Comparison of ENCODE assay signal across 13 mouse cellular contexts in the genomic region with DNA sequence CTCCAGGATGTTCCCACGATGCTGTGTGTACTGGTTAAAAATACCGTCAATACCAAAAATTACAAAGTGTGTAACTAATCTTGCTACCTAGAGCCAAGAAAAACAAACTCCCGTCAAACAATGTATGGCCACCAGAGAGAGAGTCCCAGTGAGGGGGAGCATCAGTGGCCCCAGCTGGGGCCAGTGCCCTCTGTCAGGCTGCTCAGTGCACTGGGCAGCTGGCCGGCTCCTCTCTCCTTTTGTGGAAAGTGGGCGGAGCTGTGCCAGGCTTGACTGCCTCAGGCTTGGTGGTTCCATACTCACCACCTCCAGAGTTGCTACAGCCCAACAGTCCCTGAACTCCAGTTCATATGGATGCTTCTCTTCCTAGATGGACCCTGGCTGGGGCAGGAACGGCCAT. TPM values are rescaled to one million over a fixed set of nuclear protein-coding genes. Genes with fewer than 3 reads are reported as not detected.
DNase-seq lines count a peak whose midpoint lies in the region; ATAC-seq lines count a peak whose summit lies in the region.
"Had no signal": no experiment of that assay in that cellular context is flagged by ENCODE, and none has a peak within 500 bp of the region (broad histone marks: within the 10 kb centered on the region; RNA-seq: fewer than 3 reads in every experiment).

No protein-coding gene starts in this region.

- no peaks in the 10 kb centered on the region for H3K36me3 ChIP-seq in hindbrain, embryonic 11.5 days (ENCODE audit: control insufficient read depth, insufficient read depth, low read length)
- no peaks in the 10 kb centered on the region for H3K36me3 ChIP-seq in hindbrain, embryonic 12.5 days
- H3K36me3 ChIP-seq: heart, embryonic 15.5 days; liver, embryonic 12.5 days had no signal

- H3K4me1 ChIP-seq in hindbrain, embryonic 11.5 days (replicated peaks; ENCODE audit: control insufficient read depth, insufficient read depth, low read length): peaks cover 8% of the 10 kb centered on the region
- peaks cover 20% of the 10 kb centered on the region for H3K4me1 ChIP-seq in hindbrain, embryonic 12.5 days

- no peak overlapping the region for H3K4me3 ChIP-seq in hindbrain, embryonic 11.5 days (ENCODE audit: low read depth, low read length)
- no peak overlapping the region for H3K4me3 ChIP-seq in hindbrain, embryonic 12.5 days
- H3K4me3 ChIP-seq: heart, embryonic 15.5 days; liver, embryonic 12.5 days had no signal

- no peak overlapping the region for H3K4me2 ChIP-seq in hindbrain, embryonic 11.5 days (replicated peaks; ENCODE audit: low read depth, low read length)
- no peak overlapping the region for H3K4me2 ChIP-seq in hindbrain, embryonic 12.5 days (replicated peaks)
- H3K4me2 ChIP-seq: heart, embryonic 15.5 days; liver, embryonic 12.5 days had no signal

- no peak overlapping the region for H3K9ac ChIP-seq in hindbrain, embryonic 11.5 days (ENCODE audit: low read depth, low read length)
- no peak overlapping the region for H3K9ac ChIP-seq in hindbrain, embryonic 12.5 days
- H3K9ac ChIP-seq: heart, embryonic 15.5 days; liver, embryonic 12.5 days had no signal

- H3K9me3 ChIP-seq in hindbrain, embryonic 11.5 days (ENCODE audit: control insufficient read depth, low read length): no peaks in the 10 kb centered on the region
- H3K9me3 ChIP-seq in hindbrain, embryonic 12.5 days (replicated peaks): no peaks in the 10 kb centered on the region
- H3K9me3 ChIP-seq: heart, embryonic 15.5 days; liver, embryonic 12.5 days had no signal

- no peaks in the 10 kb centered on the region for H3K27me3 ChIP-seq in hindbrain, embryonic 11.5 days (ENCODE audit: control insufficient read depth, insufficient read depth, low read length)
- H3K27me3 ChIP-seq in hindbrain, embryonic 12.5 days: no peaks in the 10 kb centered on the region
- H3K27me3 ChIP-seq: heart, embryonic 15.5 days had no signal

- 49% methylated on average over 6 of the region's 6 CpGs for WGBS in hindbrain, embryonic 11.5 days
- WGBS in hindbrain, embryonic 12.5 days: 45% methylated on average over 6 of the region's 6 CpGs

- no peak overlapping the region for H3K27ac ChIP-seq in hindbrain, embryonic 11.5 days (ENCODE audit: low read depth, low read length)
- H3K27ac ChIP-seq in hindbrain, embryonic 12.5 days: no peak overlapping the region
- H3K27ac ChIP-seq: heart, embryonic 15.5 days; liver, embryonic 12.5 days had no signal

- DNase-seq in adrenal gland, postnatal 14 days: peak; percentile 14
- DNase-seq in adrenal gland, postnatal 25 days: no peak
- DNase-seq in hindbrain, embryonic 11.5 days (ENCODE audit: low spot score): peak; percentile 33
- DNase-seq in kidney, postnatal 25 days: peak; percentile 58 to 66
- no peak for DNase-seq in urinary bladder, postnatal 36 days (ENCODE audit: low spot score in 2 of 2)
- DNase-seq in layer of hippocampus, postnatal 10 days (ENCODE audit: low spot score in 2 of 2): no peak
- DNase-seq: cerebellum, postnatal 36 days; lung, postnatal 4 days had no signal

- no peak for ATAC-seq in hindbrain, embryonic 11.5 days (ENCODE audit: low FRiP score)
- ATAC-seq in hindbrain, embryonic 12.5 days (ENCODE audit: low FRiP score): no peak
- 0 out of 2 replicates have a peak, but pooled peaks have one; percentile 19 for ATAC-seq in erythroid progenitor cell, adult 5-6 weeks (replicated peaks; ENCODE audit: low FRiP score, poor library complexity, severe bottlenecking)
- ATAC-seq: intestine, embryonic 16.5 days; liver, embryonic 12.5 days had no signal

RNA-seq across cellular contexts. Expression of a gene that starts 53.8 kb away (rescaled TPM):
- 12.1 and 15.2 TPM in 2 replicates for total RNA-seq in adrenal gland, postnatal 14 days (2021)
- total RNA-seq in adrenal gland, postnatal 25 days (2021): 8.4 and 11.4 TPM in 2 replicates
- 63.4 and 64.4 TPM in 2 replicates for polyA plus RNA-seq in hindbrain, embryonic 11.5 days (2014; fragmentation: Nextera tagmentation; extraction: Ambion mirVana)
- polyA plus RNA-seq in hindbrain, embryonic 12.5 days (2016; fragmentation: Nextera tagmentation; extraction: Ambion mirVana): 98.7 and 105 TPM in 2 replicates
- 2.1 and 7.6 TPM in 2 replicates for total RNA-seq in erythroid progenitor cell, adult 5-6 weeks (2015; ENCODE audit: low replicate concordance)
- total RNA-seq in erythroid progenitor cell, adult 5-6 weeks (2017; ENCODE audit: low replicate concordance): 11.2 TPM in 1 of 2 replicates, not detected in the other
- total RNA-seq in layer of hippocampus, postnatal 10 days (2021): 100 to 1,000 TPM; 543 to 588 TPM

RNA-seq across cellular contexts. Expression of a gene that starts 57.3 kb away (rescaled TPM):
- 3.4 and 4.5 TPM in 2 replicates for total RNA-seq in adrenal gland, postnatal 14 days (2021)
- 2.8 and 5.5 TPM in 2 replicates for total RNA-seq in adrenal gland, postnatal 25 days (2021)
- 3.9 and 6.0 TPM in 2 replicates for polyA plus RNA-seq in hindbrain, embryonic 11.5 days (2014; fragmentation: Nextera tagmentation; extraction: Ambion mirVana)
- 12.6 and 13.5 TPM in 2 replicates for polyA plus RNA-seq in hindbrain, embryonic 12.5 days (2016; fragmentation: Nextera tagmentation; extraction: Ambion mirVana)
- 6.1 TPM in 1 of 2 replicates, not detected in the other for total RNA-seq in erythroid progenitor cell, adult 5-6 weeks (2015; ENCODE audit: low replicate concordance)
- 4.2 TPM in 1 of 2 replicates, not detected in the other for total RNA-seq in erythroid progenitor cell, adult 5-6 weeks (2017; ENCODE audit: low replicate concordance)
- total RNA-seq in layer of hippocampus, postnatal 10 days (2021): 10 to 100 TPM; 84.8 to 98.2 TPM

Comparison
In these comparisons a context has a peak if more than half of its experiments do, and no peak if none do; other contexts are left out.
1. DNase-seq: peak in adrenal gland, postnatal 14 days (single experiment), hindbrain, embryonic 11.5 days (single experiment) and kidney, postnatal 25 days (2 of 2); none in adrenal gland, postnatal 25 days (single experiment), urinary bladder, postnatal 36 days (0 of 2) and layer of hippocampus, postnatal 10 days (0 of 2).
2. RNA of a gene that starts 53.8 kb away (total RNA-seq): 543 to 588 TPM in layer of hippocampus, postnatal 10 days; 12.1 to 15.2 TPM in adrenal gland, postnatal 14 days, 8.4 to 11.4 TPM in adrenal gland, postnatal 25 days and 2.1 to 11.2 TPM in erythroid progenitor cell, adult 5-6 weeks; every median in the first group is over 10 times any median in the second.
3. RNA of a gene that starts 57.3 kb away (total RNA-seq): 84.8 to 98.2 TPM in layer of hippocampus, postnatal 10 days; 2.8 to 5.5 TPM in adrenal gland, postnatal 25 days, 3.4 to 4.5 TPM in adrenal gland, postnatal 14 days and 4.2 to 6.1 TPM in erythroid progenitor cell, adult 5-6 weeks; every median in the first group is over 10 times any median in the second.